Mouse (Mus musculus) activated CD4-positive, CD25-positive, alpha-beta regulatory T cell, adult 4 months (primary cell): ENCODE measurements around the gene Stard8. TPM values are rescaled to one million over a fixed set of nuclear protein-coding genes. Genes with fewer than 3 reads are reported as not detected.
"Not testable (repeated sequence)": the region's sequence is repeated elsewhere in the genome, so short reads cannot be mapped to it uniquely, and the experiment has no call there.

Experiments
- ATAC-seq: one replicate; pipeline ENCODE4 v1.8.0; 2017
- polyA plus RNA-seq, 2 experiments: library from polyadenylated mRNA; unstranded; fragments of 100-300 nt; shearing (Covaris generic); gene quantifications; one replicate each; pipeline ENCODE4 v1.2.1; 2017

The Stard8 gene
- polyA plus RNA-seq, 2 experiments from 2014 or later: 0.28 to 0.38 TPM

- no peak for ATAC-seq
Observed at GRCm38 (mm10) chrX:99048111-99048510, 45.1 kb downstream of the Stard8 start.

GRCm38 (mm10) chrX:99049247-99049646, 46.2 kb downstream of the Stard8 start:
- no peak for ATAC-seq

GRCm38 (mm10) chrX:99050736-99051481, 47.9 kb downstream of the Stard8 start:
- no peak for ATAC-seq

GRCm38 (mm10) chrX:99052255-99052654, 49.2 kb downstream of the Stard8 start:
- ATAC-seq: no peak

- ATAC-seq: no peak
Observed at GRCm38 (mm10) chrX:99054512-99054911, 51.5 kb downstream of the Stard8 start.

- no peak for ATAC-seq
Observed at GRCm38 (mm10) chrX:99057772-99058440, 54.9 kb downstream of the Stard8 start.

GRCm38 (mm10) chrX:99059119-99059518, 56.1 kb downstream of the Stard8 start:
- ATAC-seq: no peak

GRCm38 (mm10) chrX:99065582-99065981, 62.5 kb downstream of the Stard8 start:
- no peak for ATAC-seq

GRCm38 (mm10) chrX:99066550-99066949, 63.5 kb downstream of the Stard8 start:
- no peak for ATAC-seq

GRCm38 (mm10) chrX:99067232-99067631, 64.2 kb downstream of the Stard8 start:
- no peak for ATAC-seq

GRCm38 (mm10) chrX:99067671-99068151, 64.7 kb downstream of the Stard8 start:
- no peak for ATAC-seq

GRCm38 (mm10) chrX:99071188-99071587, 68.1 kb downstream of the Stard8 start:
- ATAC-seq: no peak

- no peak for ATAC-seq
Observed at GRCm38 (mm10) chrX:99072596-99072995, 69.5 kb downstream of the Stard8 start.

- no peak for ATAC-seq
Observed at GRCm38 (mm10) chrX:99075111-99075510, 72.1 kb downstream of the Stard8 start.

GRCm38 (mm10) chrX:99076460-99076859, 73.4 kb downstream of the Stard8 start:
- ATAC-seq: no peak

GRCm38 (mm10) chrX:99078374-99078892, 75.4 kb downstream of the Stard8 start:
- ATAC-seq: not testable (repeated sequence)

- ATAC-seq: no peak
Observed at GRCm38 (mm10) chrX:99092704-99093103, 89.7 kb downstream of the Stard8 start.

GRCm38 (mm10) chrX:99111088-99111724, 108.2 kb downstream of the Stard8 start:
- ATAC-seq: not testable (repeated sequence)

GRCm38 (mm10) chrX:99119510-99119909, 116.5 kb downstream of the Stard8 start:
- ATAC-seq: no peak
